Mouse (Mus musculus) adipose tissue, adult 10 weeks (tissue): ENCODE measurements around the gene Apol7c. TPM values are rescaled to one million over a fixed set of nuclear protein-coding genes. Genes with fewer than 3 reads are reported as not detected.

Source experiments
- polyA plus RNA-seq: library from polyadenylated mRNA; stranded (reverse); fragments of 350-450 nt; fragmentation: Illumina TruSeq; extraction: RNeasy Lipid Tissue Mini Kit (QIAGEN cat#74804); gene quantifications from one replicate; pipeline ENCODE4 v1.2.3, GENCODE M21; 2014; ENCODE audit warnings: low read depth, low replicate concordance

Gene Apol7c
- not detected for polyA plus RNA-seq

DNA sequence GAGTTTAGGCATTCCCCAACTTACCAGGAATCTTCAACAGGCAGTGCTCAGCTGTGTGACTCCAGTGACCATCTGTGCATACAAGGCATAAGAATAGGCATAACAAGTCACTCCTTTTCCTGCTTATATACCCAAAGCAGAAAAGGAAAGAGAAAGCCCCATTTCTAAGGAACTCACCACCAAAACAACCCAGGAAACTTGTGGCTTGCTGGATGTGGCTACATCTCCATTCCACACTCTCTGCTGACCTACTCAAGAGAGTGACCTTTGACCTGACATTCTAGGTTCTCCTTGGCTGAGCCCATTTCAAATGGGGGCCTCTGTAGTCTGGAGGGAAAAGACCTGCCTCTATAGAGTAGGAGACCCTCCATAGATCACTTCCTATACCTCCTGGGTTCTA, at the start of gene Apol7c:
Gene Apol7c, minus strand, starts transcription at position 101 of the 400 bp plus-strand sequence.

DNA sequence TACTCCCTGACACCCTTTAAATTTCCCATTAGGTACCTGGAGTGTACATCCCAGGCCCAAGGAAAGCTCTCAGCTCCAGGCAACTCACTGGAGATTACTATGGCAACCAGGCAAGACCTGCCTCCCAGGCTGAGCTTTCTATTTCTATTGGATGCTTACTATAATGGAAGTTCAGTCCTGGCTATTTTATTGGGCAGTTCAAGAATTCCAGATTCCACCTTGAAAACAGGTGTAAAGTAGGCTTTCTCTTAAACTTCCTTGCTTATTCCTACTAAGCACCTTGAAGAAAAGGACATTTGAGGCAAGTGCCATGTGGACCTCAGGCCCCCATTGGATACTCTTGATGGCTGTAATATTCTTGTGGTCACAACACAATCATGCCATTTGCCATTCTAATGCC, 28.7 kb upstream of the Apol7c start, which contains the start of gene 1700025B11Rik:
Gene 1700025B11Rik, minus strand, starts transcription at position 101 of the 400 bp plus-strand sequence.

DNA sequence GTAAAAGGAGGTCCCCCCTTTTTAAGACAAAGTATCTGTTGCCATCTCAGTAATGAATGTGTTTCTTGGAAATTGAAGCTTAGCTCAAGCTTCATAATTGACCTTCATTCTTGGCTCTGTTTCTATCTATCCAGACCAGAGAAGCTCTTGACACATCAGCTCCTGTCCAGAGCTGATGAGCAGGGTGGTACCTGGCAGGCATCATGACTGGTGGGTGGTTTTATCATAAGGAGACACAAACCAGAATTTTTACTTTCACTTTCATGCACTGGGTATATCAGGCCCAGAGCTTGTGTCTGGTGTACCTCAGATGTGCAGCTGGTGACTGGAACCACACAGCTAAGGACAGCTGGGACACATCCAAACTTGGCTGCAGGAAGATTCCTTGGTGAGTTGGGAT, 25.1 kb downstream of the Apol7c start, which contains the start of gene Apol11a:
Gene Apol11a, plus strand, starts transcription at position 306 of the 400 bp plus-strand sequence.

DNA sequence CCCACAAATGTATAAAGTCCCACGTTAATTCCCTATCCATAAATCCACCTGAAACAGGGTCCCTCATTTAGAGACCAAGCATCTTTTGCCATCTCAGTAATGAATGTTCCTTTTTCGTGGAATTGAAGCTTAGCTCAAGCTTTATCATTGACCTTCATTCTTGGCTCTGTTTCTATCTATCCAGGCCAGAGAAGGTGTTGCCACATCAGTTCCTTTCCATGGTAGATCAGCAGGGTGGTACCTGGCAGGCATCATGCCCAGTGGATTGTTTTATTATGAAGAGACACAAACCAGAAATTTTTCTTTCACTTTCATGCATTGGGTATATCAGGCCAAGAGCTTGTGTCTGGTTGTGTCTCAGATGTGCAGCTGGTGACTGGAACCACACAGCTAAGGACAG, 56.4 kb downstream of the Apol7c start, which contains the start of gene Apol10a:
Gene Apol10a, plus strand, starts transcription at position 355 of the 400 bp plus-strand sequence.

Other genes starting within 250 kb of the Apol7c start
- gene Rbfox2, start 226.3 kb downstream of the Apol7c start, polyA plus RNA-seq: 22.4 TPM
- gene Apol7a, start 134.2 kb downstream of the Apol7c start, polyA plus RNA-seq: 0.35 TPM
- gene Apol9a, start 122.2 kb downstream of the Apol7c start, polyA plus RNA-seq: 1.9 TPM
- 0.36 TPM for gene Apol7b, start 85.8 kb downstream of the Apol7c start, polyA plus RNA-seq
- gene Apol10a, start 56.3 kb downstream of the Apol7c start, polyA plus RNA-seq: not detected
- gene Apol11a, start 25.0 kb downstream of the Apol7c start, polyA plus RNA-seq: not detected
- 0.79 TPM for gene 1700025B11Rik, start 28.6 kb upstream of the Apol7c start, polyA plus RNA-seq
- 5.0 TPM for gene Apol10b, start 62.8 kb upstream of the Apol7c start, polyA plus RNA-seq
- not detected for gene Gm36245, start 65.9 kb upstream of the Apol7c start, polyA plus RNA-seq
- not detected for gene Apol11b, start 110.0 kb upstream of the Apol7c start, polyA plus RNA-seq
- not detected for gene Apol7e, start 165.5 kb upstream of the Apol7c start, polyA plus RNA-seq
- 5.8 TPM for gene Apol9b, start 195.7 kb upstream of the Apol7c start, polyA plus RNA-seq
- gene Apol8, start 223.7 kb upstream of the Apol7c start, polyA plus RNA-seq: not detected